Mouse (Mus musculus) spleen, postnatal 36 days (tissue): ENCODE results near the gene Setd7.
A peak's percentile ranks its signal among the peaks of the same experiment; 100 is the strongest.

Source experiments
- DNase-seq, 2 experiments: peaks; one replicate each; pipeline ENCODE4 v3.0.0; 2022; ENCODE audit warnings: low spot score in 2 of 2, mixed read lengths in 1 of 2

Gene Setd7

DNA sequence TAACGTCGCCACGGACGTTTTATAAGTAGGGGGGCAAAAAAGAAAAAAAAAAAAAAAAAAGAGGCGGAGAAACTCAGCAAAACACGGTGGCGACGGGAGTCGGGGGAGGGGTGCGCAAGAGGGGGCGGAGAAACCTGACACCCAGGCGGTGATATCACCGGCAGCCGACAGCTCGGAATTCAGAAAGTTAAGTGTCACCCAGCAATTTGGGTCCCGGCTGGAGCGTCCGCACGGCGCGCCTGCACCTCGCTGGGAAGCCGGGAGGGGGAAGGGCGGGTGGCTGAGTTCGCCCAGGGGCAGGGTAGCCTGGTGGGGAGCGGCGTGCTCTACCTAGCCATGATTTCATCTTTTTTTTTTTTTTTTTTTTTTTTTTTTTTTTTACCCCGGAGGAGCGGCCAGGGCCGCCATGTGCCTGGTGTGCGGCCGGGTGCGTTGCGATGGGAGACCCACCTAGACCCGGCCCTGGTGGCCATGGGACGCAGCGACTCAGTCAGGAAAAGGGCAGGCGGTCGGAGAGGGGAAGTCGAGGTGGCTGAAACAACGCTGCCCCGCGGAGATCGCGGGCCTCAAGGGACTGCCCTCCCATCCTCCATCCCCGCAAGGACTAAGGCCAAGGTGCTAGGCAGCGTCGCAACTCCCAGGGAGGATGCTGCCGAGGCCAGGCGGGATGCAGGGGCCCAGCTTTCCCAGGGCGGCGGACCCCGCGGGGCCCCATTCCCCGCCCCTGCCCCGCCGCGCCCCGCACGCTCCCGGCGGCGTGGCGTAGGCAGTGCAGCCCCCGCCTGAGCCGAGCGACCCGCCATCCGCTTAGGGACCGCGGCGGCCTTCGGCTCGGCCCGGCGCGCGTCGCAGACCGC is 857 bp downstream of the Setd7 start:
- peak; percentile 79 to 81 for DNase-seq

DNA sequence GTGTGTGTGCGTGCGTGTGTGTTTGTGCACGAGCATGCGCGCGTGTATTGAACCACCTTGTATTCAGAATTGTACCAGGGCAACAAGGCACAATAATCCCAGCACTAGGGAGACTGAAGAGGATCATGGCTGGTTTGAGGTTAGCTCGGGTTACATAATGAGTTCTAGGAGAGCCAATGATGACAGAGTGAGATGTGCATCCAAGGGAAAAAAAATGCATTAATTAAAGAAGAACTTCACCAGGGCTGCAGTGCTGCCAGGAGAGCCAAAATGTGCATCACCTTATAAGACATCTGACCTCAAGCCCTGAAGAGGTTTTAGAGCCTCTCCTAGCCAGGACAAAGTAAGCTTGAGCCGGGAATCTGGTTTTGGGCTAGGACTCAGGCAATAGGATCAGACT is 5.1 kb downstream of the Setd7 start:
- DNase-seq = no peak

DNA sequence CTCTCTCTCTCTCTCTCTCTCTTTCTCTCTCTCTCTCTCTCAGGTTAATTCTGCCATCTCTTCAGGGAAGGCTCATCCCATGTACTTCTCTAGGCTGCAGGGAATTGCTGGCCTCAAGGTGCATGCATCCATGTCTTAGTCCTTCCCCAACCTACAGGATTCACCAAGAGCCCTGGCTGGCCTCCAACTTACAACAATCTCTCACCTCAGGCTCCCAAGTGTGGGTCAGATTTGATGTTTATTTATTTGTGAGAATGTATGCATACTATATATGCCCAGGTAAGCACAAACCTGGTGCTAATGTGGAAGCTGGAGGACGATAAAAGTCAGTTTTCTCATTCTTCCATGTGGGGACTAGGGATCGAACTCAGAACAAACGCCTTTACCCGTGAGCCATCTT is 5.8 kb downstream of the Setd7 start:
- no peak for DNase-seq

DNA sequence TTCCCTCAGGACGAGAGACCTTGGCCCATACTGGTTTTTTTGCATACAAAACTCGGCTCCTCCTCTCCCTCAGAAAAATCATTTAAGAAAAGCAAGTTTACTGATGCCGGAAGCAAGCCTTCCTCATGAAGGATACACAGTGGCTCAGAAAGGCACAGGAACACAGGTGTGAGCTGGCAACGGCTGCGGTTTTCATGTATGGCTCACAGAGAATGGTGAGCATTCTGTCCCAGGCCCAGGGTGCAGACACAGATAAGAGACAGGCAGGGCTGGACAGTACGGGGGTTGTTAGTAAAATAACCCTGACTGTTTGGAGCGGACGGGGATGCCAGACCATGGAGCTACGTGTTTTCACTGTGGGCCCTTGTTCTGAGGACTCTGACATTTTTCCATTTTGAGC is 6.6 kb downstream of the Setd7 start:
- DNase-seq = no peak

GRCm38 (mm10) chr3:51553497-51553875 is 7.2 kb downstream of the Setd7 start:
- no peak for DNase-seq

DNA sequence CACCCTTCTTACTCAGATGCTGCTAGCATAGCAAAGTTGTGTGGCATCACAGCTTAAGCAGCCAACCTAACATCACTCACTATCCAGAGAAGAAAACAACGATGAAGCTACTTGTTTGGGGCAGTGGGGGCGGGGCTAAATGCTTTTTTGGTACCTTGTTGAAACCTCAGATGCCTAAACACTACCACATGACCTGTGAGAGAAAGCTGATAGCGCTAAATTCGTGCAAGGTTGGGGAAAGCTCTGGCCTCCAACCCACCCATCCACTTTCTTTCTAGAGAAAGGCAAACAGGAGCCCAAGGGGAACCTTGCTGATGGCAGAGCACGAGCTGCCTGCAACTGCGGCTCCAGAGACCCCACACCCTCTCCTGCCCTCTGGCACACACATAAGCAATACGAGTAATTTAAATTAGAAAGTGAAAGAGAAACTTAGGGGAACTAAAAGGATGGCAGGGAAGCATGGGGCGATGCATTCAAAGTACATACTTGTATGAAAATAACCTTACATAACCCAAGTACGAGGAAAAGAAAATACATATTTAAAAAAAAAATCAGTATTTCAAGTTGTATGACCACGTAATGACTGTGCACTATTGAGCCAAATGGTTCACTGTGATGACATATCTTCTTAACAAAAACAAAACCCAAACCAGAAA is 7.7 kb downstream of the Setd7 start:
- DNase-seq = peak; percentile 37 to 50

- DNase-seq = no peak
Measured at GRCm38 (mm10) chr3:51552197-51552596, 8.5 kb downstream of the Setd7 start.

DNA sequence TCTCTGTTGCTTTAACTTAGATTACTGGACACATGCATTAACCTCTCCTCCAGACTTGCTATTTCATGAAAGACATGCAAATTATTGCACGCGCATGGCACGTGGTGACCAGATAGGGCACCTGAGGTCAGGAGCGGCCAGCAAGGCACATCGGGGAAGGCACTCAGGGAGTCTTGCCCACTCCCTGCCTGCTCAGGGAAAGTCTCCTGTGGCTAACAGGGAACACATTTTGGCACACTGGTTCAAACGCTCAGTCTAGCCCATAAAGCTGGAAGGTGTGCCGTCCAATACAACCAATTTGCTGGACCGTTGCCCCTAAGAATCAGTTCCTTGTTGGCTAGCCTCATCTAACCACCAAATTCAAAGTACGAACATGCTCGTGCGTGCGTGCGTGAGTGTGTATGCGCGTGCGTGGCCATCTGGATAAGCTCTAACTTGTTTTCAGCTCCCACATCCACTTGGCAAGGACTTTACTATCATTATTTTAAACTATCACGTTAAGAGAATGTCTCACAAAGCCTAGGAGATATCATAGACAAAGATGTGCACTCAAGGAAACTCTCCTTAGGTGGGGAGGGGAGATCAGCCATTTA is 11.6 kb downstream of the Setd7 start:
- no peak for DNase-seq

DNA sequence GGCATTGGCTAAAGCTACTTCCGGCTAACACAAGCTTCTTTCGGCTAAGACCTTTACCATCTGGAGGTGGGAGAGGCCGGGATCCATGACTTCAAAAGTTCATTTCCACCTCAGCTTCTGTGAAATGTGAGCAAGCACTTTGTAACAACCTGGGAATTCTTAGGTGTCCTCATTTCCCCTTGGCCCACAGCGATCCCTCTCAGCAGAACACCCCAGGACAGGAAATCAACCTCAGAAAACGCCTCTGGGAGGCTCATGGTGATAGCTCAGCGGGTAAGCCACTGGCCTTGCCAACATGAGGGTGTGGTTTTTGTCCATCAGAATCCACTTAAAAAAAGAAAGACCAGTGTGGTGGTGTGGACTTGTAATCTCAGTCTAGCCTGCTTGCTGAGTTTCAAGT is 13.1 kb downstream of the Setd7 start:
- DNase-seq = no peak

DNA sequence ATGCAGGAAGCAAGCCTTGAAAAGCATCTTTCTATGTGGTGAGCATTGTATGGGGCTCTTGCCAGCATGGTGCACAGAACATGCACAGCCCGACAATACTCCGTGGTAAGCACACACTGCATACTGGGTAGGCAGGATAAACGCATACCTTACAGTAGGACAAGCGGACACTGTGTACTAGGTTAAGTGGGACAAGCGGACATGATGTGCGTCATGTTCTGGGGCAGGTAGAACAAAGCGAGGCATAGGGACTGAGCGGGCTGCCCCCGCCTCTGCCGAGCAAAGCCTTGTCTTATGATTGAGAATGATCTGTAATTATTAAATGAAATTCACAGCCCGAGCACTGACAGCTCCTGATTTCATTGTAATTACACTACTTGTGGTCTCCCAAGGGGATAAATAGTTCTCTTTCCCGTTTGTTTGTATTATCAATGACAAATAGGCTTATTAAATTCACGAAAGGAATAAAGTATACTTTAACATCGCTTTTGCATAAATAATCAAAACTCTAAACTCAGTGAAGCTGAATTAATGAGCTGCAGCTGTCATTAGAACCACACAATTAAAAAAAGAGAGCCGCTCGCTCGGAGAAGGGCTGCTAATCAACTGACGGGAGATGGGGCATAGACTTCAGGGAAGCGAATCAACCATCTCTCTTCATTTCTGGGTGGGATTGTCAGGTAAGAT is 16.1 kb downstream of the Setd7 start:
- no peak for DNase-seq

GRCm38 (mm10) chr3:51540659-51541058 is 20.0 kb downstream of the Setd7 start:
- DNase-seq = no peak

- DNase-seq = peak; percentile 70 to 73
Measured at GRCm38 (mm10) chr3:51539567-51540408, 20.9 kb downstream of the Setd7 start.

GRCm38 (mm10) chr3:51534013-51534412 is 26.7 kb downstream of the Setd7 start:
- DNase-seq = no peak

- DNase-seq = no peak
Measured at GRCm38 (mm10) chr3:51533573-51533972, 27.1 kb downstream of the Setd7 start.

DNA sequence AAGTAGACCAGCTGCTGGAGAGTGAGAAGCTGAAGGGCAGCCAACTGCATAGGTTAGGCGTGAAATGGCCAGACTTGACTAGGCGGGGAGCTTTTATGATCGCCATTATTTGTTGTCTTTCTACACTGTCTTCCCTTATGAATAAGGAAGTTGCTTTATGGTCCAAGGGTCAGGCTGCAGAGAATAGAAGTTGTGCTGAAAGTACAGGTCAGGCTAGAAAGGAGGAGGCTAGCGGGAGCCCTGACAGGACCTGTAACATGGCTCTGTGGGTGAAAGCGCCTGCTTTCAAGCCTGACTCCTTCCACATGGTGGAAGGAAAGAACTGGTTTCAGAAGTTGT is 28.4 kb downstream of the Setd7 start:
- DNase-seq = no peak

GRCm38 (mm10) chr3:51531473-51532281 is 29.0 kb downstream of the Setd7 start:
- no peak for DNase-seq

DNA sequence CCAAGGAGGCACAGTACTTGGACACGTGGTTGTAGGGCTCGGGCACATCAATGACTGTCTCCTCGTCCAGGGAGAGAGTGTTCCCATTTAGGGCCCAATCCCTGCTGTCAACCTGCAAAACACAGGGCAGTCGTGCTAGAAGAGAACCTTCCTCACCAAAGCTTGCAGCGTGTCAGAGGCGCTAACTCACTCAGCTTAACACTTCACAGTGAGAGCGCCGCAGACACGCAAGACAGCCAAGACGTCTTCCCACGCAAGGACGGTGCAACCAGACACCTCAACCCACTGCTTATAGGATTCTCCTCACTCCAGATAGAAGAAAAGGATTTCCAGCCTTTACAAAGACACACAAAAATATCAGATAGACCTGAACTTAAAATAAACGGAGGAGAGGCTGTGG is 33.8 kb downstream of the Setd7 start:
- no peak for DNase-seq

- no peak for DNase-seq
Measured at GRCm38 (mm10) chr3:51525186-51525785, 35.4 kb downstream of the Setd7 start.

DNA sequence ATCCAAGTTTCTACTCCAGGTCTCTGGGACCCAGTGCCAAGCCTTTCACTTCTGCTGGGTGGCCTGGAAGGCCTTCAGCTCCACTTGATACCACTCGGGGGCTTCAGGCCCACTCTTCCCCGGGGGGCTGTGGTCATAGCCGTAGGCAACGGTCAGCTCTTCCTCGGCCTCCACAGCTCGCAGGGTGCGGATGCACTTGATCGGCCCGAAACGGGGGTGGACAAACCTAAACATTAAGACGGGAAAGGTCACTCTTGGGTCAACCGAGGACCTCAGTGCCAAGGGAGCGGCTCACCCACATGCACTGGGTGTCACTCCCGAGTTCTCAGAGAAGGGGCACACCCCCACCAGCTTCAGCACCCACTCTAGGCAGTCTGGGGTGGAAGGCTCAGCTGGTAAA is 39.4 kb downstream of the Setd7 start:
- no peak for DNase-seq

GRCm38 (mm10) chr3:51518763-51519121 is 41.9 kb downstream of the Setd7 start:
- no peak for DNase-seq
